Mouse (Mus musculus) heart, adult 2 months (tissue): Measurements from ENCODE around the gene Gm19345.

ENCODE experiments used
- CTCF ChIP-seq: fragments of 200-600 bp; IDR thresholded peaks from 2 replicates; pipeline ENCODE4 v1.8.1; 2022; ENCODE audit warnings: antibody characterized with exemption, mild to moderate bottlenecking, moderate library complexity
- POLR2A ChIP-seq: fragments of 200-500 bp; IDR thresholded peaks from 2 replicates; pipeline ENCODE4 v1.6.1; 2011; ENCODE audit warnings: mild to moderate bottlenecking, low read depth, low read length, control low read depth; ENCODE audit not compliant: insufficient read depth

GRCm38 (mm10) chr7:19865246-19866036, 13.6 kb downstream of the Gm19345 start:
- TF ChIP-seq CTCF = no peak
- no peak for TF ChIP-seq POLR2A
